Mouse (Mus musculus) erythroblast, embryonic 14.5 days (primary cell): Measurements from ENCODE around the gene Sorcs2.

Experiments
- GATA1 ChIP-seq: IDR thresholded peaks from 2 replicates; pipeline ENCODE4 v1.6.1; 2012; ENCODE audit warnings: low read length, inconsistent platforms, mixed read lengths
- TAL1 ChIP-seq: IDR thresholded peaks from 3 replicates; pipeline ENCODE4 v1.6.1; 2012; ENCODE audit warnings: low read length, inconsistent platforms, mixed read lengths

- TF ChIP-seq TAL1, result no peak
- TF ChIP-seq GATA1, result no peak
Measured at GRCm38 (mm10) chr5:36178785-36179184, 219.2 kb downstream of the Sorcs2 start.
